Mouse (Mus musculus) small intestine, adult 2 months (tissue): ENCODE results near the gene Dnajc21. TPM values are rescaled to one million over a fixed set of nuclear protein-coding genes. Genes with fewer than 3 reads are reported as not detected.
"Not testable (repeated sequence)": the region's sequence is repeated elsewhere in the genome, so short reads cannot be mapped to it uniquely, and the experiment has no call there.

ENCODE experiments used
- H3K27ac ChIP-seq: fragments of 200-500 bp; 2 replicates; pipeline ENCODE4 v1.5.1; 2012; ENCODE audit warnings: low read depth, low read length, control low read depth, inconsistent platforms; ENCODE audit not compliant: insufficient read depth
- H3K27me3 ChIP-seq: fragments of 200-500 bp; 2 replicates; pipeline ENCODE4 v1.6.1; 2012; ENCODE audit warnings: mild to moderate bottlenecking, moderate library complexity, low read length, inconsistent platforms; ENCODE audit not compliant: control insufficient read depth, insufficient read depth
- H3K36me3 ChIP-seq: fragments of 200-500 bp; 2 replicates; pipeline ENCODE4 v1.6.1; 2012; ENCODE audit warnings: mild to moderate bottlenecking, low read length, control low read depth, inconsistent platforms; ENCODE audit not compliant: control insufficient read depth, insufficient read depth
- H3K4me1 ChIP-seq: fragments of 200-500 bp; 2 replicates; pipeline ENCODE4 v1.6.1; 2012; ENCODE audit warnings: low read length, inconsistent platforms, mixed read lengths; ENCODE audit not compliant: control insufficient read depth, insufficient read depth, insufficient read length
- H3K4me3 ChIP-seq: fragments of 200-500 bp; 2 replicates; pipeline ENCODE4 v1.5.1; 2012; ENCODE audit warnings: low read depth, mild to moderate bottlenecking, control low read depth, inconsistent platforms, low read length, moderate library complexity
- CTCF ChIP-seq: fragments of 200-500 bp; IDR thresholded peaks from 2 replicates; pipeline ENCODE4 v1.5.1; 2012; ENCODE audit warnings: low read depth, mild to moderate bottlenecking, control low read depth, inconsistent platforms, low read length, moderate library complexity, mixed read lengths; ENCODE audit not compliant: insufficient replicate concordance, insufficient read length; ENCODE audit errors: extremely low read depth
- POLR2A ChIP-seq: fragments of 200-500 bp; IDR thresholded peaks from 2 replicates; pipeline ENCODE4 v1.6.1; 2012; ENCODE audit warnings: low read depth, mild to moderate bottlenecking, control low read depth, inconsistent platforms, low read length, moderate library complexity
- WGBS: fragments of 180-500 bp; shearing (Covaris S2); methylation state at CpG from one replicate; pipeline ENCODE4 v1.1.7; 2018; 5-methylcytosine and 5-hydroxymethylcytosine counted together
- polyA plus RNA-seq: library from polyadenylated mRNA; depleted of rRNA; stranded (reverse); fragments of >200 nt; gene quantifications from 2 replicates; pipeline ENCODE4 v1.2.3, GENCODE M21; 2012; rRNA removed

Dnajc21 gene
- 0.30 and 0.77 TPM in 2 replicates for polyA plus RNA-seq

- TF ChIP-seq CTCF, result no peak
- peak; percentile 27; the same call in 1 of the 2 replicates for TF ChIP-seq POLR2A
- 1% methylated on average over 78 of the region's 87 CpGs for WGBS
- peak within 1 kb of the TSS; percentile 56 for H3K27ac ChIP-seq
- H3K4me3 ChIP-seq, result peak within 1 kb of the TSS; percentile 79
- peaks cover 2% of the 10 kb centered on the region for H3K36me3 ChIP-seq
- H3K4me1 ChIP-seq, result peaks cover 5% of the 10 kb centered on the region; the same call in 1 of the 2 replicates
- H3K27me3 ChIP-seq, result no peaks in the 10 kb centered on the region
These were observed at the start of gene Dnajc21 for GRCm38 (mm10) chr15:10470151-10470831. Gene Dnajc21, minus strand, starts transcription at chr15:10470516.

- Histone ChIP-seq H3K27ac (no peak overlapping the region), H3K4me3 (no peak overlapping the region), H3K27me3 (no peaks in the 10 kb centered on the region), H3K36me3 (no peaks in the 10 kb centered on the region), H3K4me1 (no peaks in the 10 kb centered on the region)
- TF ChIP-seq POLR2A (no peak), CTCF (no peak)
- WGBS, result 85% methylated on average over 7 of the region's 7 CpGs
These were observed 44.9 kb upstream of the Dnajc21 start for GRCm38 (mm10) chr15:10515166-10515565.

- H3K36me3 ChIP-seq, result no peaks in the 10 kb centered on the region
- WGBS, result 73% methylated on average over 11 of the region's 11 CpGs
- no peaks in the 10 kb centered on the region for H3K27me3 ChIP-seq
- H3K27ac ChIP-seq, result no peak overlapping the region
- H3K4me1 ChIP-seq, result no peaks in the 10 kb centered on the region
- TF ChIP-seq CTCF, result no peak
- TF ChIP-seq POLR2A, result no peak
- H3K4me3 ChIP-seq, result no peak overlapping the region
These were observed 35.8 kb upstream of the Dnajc21 start for GRCm38 (mm10) chr15:10506099-10506498.

GRCm38 (mm10) chr15:10500838-10501719, 30.8 kb upstream of the Dnajc21 start:
- 53% methylated on average over 11 of the region's 11 CpGs for WGBS
- TF ChIP-seq POLR2A, result no peak
- TF ChIP-seq CTCF, result peak; percentile 67; the same call in 1 of the 2 replicates

GRCm38 (mm10) chr15:10500035-10500434, 29.7 kb upstream of the Dnajc21 start:
- H3K36me3 ChIP-seq, result peaks cover 5% of the 10 kb centered on the region
- H3K4me1 ChIP-seq, result no peaks in the 10 kb centered on the region
- WGBS, result 75% methylated on average over 5 of the region's 5 CpGs
- no peaks in the 10 kb centered on the region for H3K27me3 ChIP-seq
- H3K27ac ChIP-seq, result no peak overlapping the region
- H3K4me3 ChIP-seq, result no peak overlapping the region
- TF ChIP-seq POLR2A (no peak), CTCF (no peak)

More at GRCm38 (mm10) chr15:10500838-10501719, 30.8 kb upstream of the Dnajc21 start:
- Histone ChIP-seq H3K4me3 (no peak overlapping the region), H3K27me3 (no peaks in the 10 kb centered on the region), H3K27ac (no peak overlapping the region), H3K36me3 (peaks cover 2% of the 10 kb centered on the region), H3K4me1 (no peaks in the 10 kb centered on the region)

GRCm38 (mm10) chr15:10499593-10499992, 29.3 kb upstream of the Dnajc21 start:
- 79% methylated on average over 5 of the region's 5 CpGs for WGBS
- no peaks in the 10 kb centered on the region for H3K27me3 ChIP-seq
- H3K36me3 ChIP-seq, result peaks cover 5% of the 10 kb centered on the region
- no peak overlapping the region for H3K4me3 ChIP-seq
- no peak overlapping the region for H3K27ac ChIP-seq
- TF ChIP-seq POLR2A (no peak), CTCF (no peak)
- H3K4me1 ChIP-seq, result no peaks in the 10 kb centered on the region

- H3K36me3 ChIP-seq, result peaks cover 13% of the 10 kb centered on the region
- not testable (repeated sequence) for H3K27ac ChIP-seq, H3K4me1 ChIP-seq, H3K27me3 ChIP-seq, H3K4me3 ChIP-seq
- WGBS, result 100% methylated on average over 1 of the region's 1 CpGs
These were observed 26.4 kb upstream of the Dnajc21 start for GRCm38 (mm10) chr15:10496696-10497095.
